Mouse (Mus musculus): Measurements from ENCODE around the gene Tram2. TPM values are rescaled to one million over a fixed set of nuclear protein-coding genes. Genes with fewer than 3 reads are reported as not detected.

Tram2 gene
- polyA plus RNA-seq, 2 experiments: 1.2 to 1.8 TPM

- no peak for TF ChIP-seq EP300 (IDR thresholded peaks at IDR 0.05; ENCODE audit: low read depth)
- TF ChIP-seq CTCF (IDR thresholded peaks at IDR 0.05; ENCODE audit: low read depth): no peak
- H3K9ac ChIP-seq (replicated peaks): peak within 1 kb of the TSS; percentile 35; the same call in 1 of the 2 replicates
- H3K36me3 ChIP-seq (replicated peaks; ENCODE audit: control insufficient read depth, insufficient read depth, low read depth): no peaks in the 10 kb centered on the region
- no peaks in the 10 kb centered on the region for H3K9me3 ChIP-seq (ENCODE audit: control insufficient read depth, low read length)
- ATAC-seq (ENCODE audit: insufficient read depth) (peak; percentile 94), DNase-seq (ENCODE audit: low read depth in 3 of 3, low spot score in 3 of 3) (peak; percentile 64 to 73 (median 66))
- peak within 1 kb of the TSS; percentile 69 for H3K4me2 ChIP-seq (ENCODE audit: low read depth)
- no peaks in the 10 kb centered on the region for H3K27me3 ChIP-seq (ENCODE audit: control insufficient read depth, insufficient read depth, low read length)
- H3K4me3 ChIP-seq (ENCODE audit: insufficient read depth in 1 of 2, low read depth in 2 of 2, low read length in 2 of 2): peak within 1 kb of the TSS; percentile 55 to 65
- no peak within 1 kb of the TSS for H3K27ac ChIP-seq
- 2% methylated on average over 18 of the region's 23 CpGs for WGBS (ENCODE audit: insufficient replicate concordance)
- peaks cover 0 to 5% of the 10 kb centered on the region in 2 experiments; a peak in 3 of 4 replicates for H3K4me1 ChIP-seq (replicated peaks; ENCODE audit: control insufficient read depth in 2 of 2, insufficient read depth in 2 of 2, low read length in 1 of 2)
These were observed 127.7 kb downstream of the Tram2 start, which contains the start of gene Efhc1 for GRCm38 (mm10) chr1:20951300-20951763. Efhc1 (plus strand) TSS chr1:20951626.

Other genes with a start within 250 kb of the Tram2 start
- gene Paqr8, start 188.6 kb downstream of the Tram2 start, polyA plus RNA-seq (2012; rRNA removed): 0.12 and 0.16 TPM in 2 replicates
- 0.13 and 0.29 TPM in 2 replicates for gene Paqr8, start 188.6 kb downstream of the Tram2 start, polyA plus RNA-seq (2014; fragmentation: Nextera tagmentation; extraction: Ambion mirVana)
- 0.21 and 1.1 TPM in 2 replicates for gene Efhc1, start 127.6 kb downstream of the Tram2 start, polyA plus RNA-seq (2012; rRNA removed)
- gene Efhc1, start 127.6 kb downstream of the Tram2 start, polyA plus RNA-seq (2014; fragmentation: Nextera tagmentation; extraction: Ambion mirVana): 0.32 and 0.53 TPM in 2 replicates
- gene Tmem14a, start 139.3 kb upstream of the Tram2 start, polyA plus RNA-seq (2012; rRNA removed): 2.4 and 2.7 TPM in 2 replicates
- 2.9 and 4.0 TPM in 2 replicates for gene Tmem14a, start 139.3 kb upstream of the Tram2 start, polyA plus RNA-seq (2014; fragmentation: Nextera tagmentation; extraction: Ambion mirVana)
- gene Gsta3, start 161.4 kb upstream of the Tram2 start, polyA plus RNA-seq (2012; rRNA removed): 25.8 and 45.0 TPM in 2 replicates
- gene Gsta3, start 161.4 kb upstream of the Tram2 start, polyA plus RNA-seq (2014; fragmentation: Nextera tagmentation; extraction: Ambion mirVana): 49.6 and 52.1 TPM in 2 replicates